Mouse (Mus musculus): Measurements from ENCODE around the gene Gm20843. TPM values are rescaled to one million over a fixed set of nuclear protein-coding genes. Genes with fewer than 3 reads are reported as not detected.
"Not testable (repeated sequence)": the region's sequence is repeated elsewhere in the genome, so short reads cannot be mapped to it uniquely, and the experiment has no call there.

Gm20843 gene
- total RNA-seq (2021), result not detected
- long read RNA-seq, result 0 reads

DNA sequence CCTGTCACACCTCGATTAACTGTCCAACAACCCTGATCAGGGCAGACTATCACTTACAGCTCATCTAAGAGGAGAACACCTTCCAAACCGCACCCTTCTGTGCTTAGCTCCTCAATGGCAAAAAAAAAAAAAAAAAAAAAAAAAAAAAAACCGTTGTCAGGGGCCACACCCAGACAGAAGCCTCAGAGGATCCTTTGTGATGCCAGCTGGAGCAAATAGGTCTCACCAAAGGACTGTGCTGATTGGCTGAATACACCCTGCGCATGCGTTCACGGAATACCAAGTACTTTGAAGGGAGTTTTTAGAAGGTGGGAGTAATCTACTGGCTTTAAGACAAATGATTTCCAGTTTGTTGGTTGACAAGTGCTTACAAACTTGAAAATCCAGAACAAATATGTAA lies at the start of gene Gm20843:
TSS of gene Gm20843 (minus strand) at position 101 of the 400 bp plus-strand sequence.
- DNase-seq (ENCODE audit: low spot score in 2 of 2), result not testable (repeated sequence)
